Mouse (Mus musculus) lung, embryonic 16.5 days (tissue): ENCODE results near the gene Gle1. TPM values are rescaled to one million over a fixed set of nuclear protein-coding genes. Genes with fewer than 3 reads are reported as not detected.
"Not testable (repeated sequence)": the region's sequence is repeated elsewhere in the genome, so short reads cannot be mapped to it uniquely, and the experiment has no call there.

ENCODE experiments used
- ATAC-seq: fragments of 200-750 bp; cut with Nextera tagmentation; 2 replicates; pipeline ENCODE4 v1.8.0; 2017; ENCODE audit warnings: low read depth, mild to moderate bottlenecking, moderate library complexity
- H3K27ac ChIP-seq: fragments of 300-500 bp; sonication (generic); 2 replicates; pipeline ENCODE4 v1.5.1; 2014; ENCODE audit warnings: mild to moderate bottlenecking, control low read depth, low read length
- H3K27me3 ChIP-seq: fragments of 300-500 bp; sonication (generic); 2 replicates; pipeline ENCODE4 v1.6.1; 2014; ENCODE audit warnings: low read depth, low read length, mixed read lengths; ENCODE audit not compliant: control insufficient read depth, insufficient read depth
- H3K36me3 ChIP-seq: fragments of 300-500 bp; sonication (generic); 2 replicates; pipeline ENCODE4 v1.6.1; 2014; ENCODE audit warnings: low read length; ENCODE audit not compliant: control insufficient read depth, insufficient read depth
- H3K4me1 ChIP-seq: fragments of 300-500 bp; sonication (generic); replicated peaks from 2 replicates; pipeline ENCODE4 v1.6.1; 2014; ENCODE audit warnings: low read length, mixed read lengths; ENCODE audit not compliant: control insufficient read depth, insufficient read depth
- H3K4me2 ChIP-seq: fragments of 300-500 bp; sonication (generic); 2 replicates; pipeline ENCODE4 v1.6.1; 2014; ENCODE audit warnings: low read depth, low read length, control low read depth
- H3K4me3 ChIP-seq: fragments of 300-500 bp; sonication (generic); 2 replicates; pipeline ENCODE4 v1.5.1; 2014; ENCODE audit warnings: mild to moderate bottlenecking, low read length, control low read depth
- H3K9ac ChIP-seq: fragments of 300-500 bp; sonication (generic); 2 replicates; pipeline ENCODE4 v1.6.1; 2014; ENCODE audit warnings: low read length, control low read depth
- H3K9me3 ChIP-seq: fragments of 300-500 bp; sonication (generic); 2 replicates; pipeline ENCODE4 v1.6.1; 2016; ENCODE audit warnings: low read length; ENCODE audit not compliant: control insufficient read depth
- WGBS: fragments of 180-500 bp; shearing (Covaris S2); extraction: QIAGEN DNeasy Blood & Tissue Kit; methylation state at CpG from one replicate; pipeline ENCODE4 v1.1.7; 2014; 5-methylcytosine and 5-hydroxymethylcytosine counted together
- polyA plus RNA-seq: library from polyadenylated mRNA; unstranded; fragments of >200 nt; fragmentation: Nextera tagmentation; extraction: Ambion mirVana; gene quantifications from 2 replicates; pipeline ENCODE4 v1.2.1, GENCODE M21; 2015

The Gle1 gene
- polyA plus RNA-seq, 1 experiment from 2014 or later, result 70.9 TPM

GRCm38 (mm10) chr2:29902194-29902593, 33.0 kb upstream of the Gle1 start:
- Histone ChIP-seq H3K9ac (no peak overlapping the region), H3K4me2 (no peak overlapping the region), H3K4me3 (no peak overlapping the region), H3K36me3 (peaks cover 63% of the 10 kb centered on the region), H3K9me3 (no peaks in the 10 kb centered on the region), H3K4me1 (no peaks in the 10 kb centered on the region), H3K27me3 (no peaks in the 10 kb centered on the region), H3K27ac (no peak overlapping the region)
- 89% methylated on average over 10 of the region's 10 CpGs for WGBS
- ATAC-seq, result no peak

- H3K9me3 ChIP-seq, H3K27me3 ChIP-seq, H3K4me3 ChIP-seq, H3K27ac ChIP-seq, H3K4me2 ChIP-seq, H3K4me1 ChIP-seq, ATAC-seq, H3K9ac ChIP-seq: not testable (repeated sequence)
- 91% methylated on average over 2 of the region's 2 CpGs for WGBS
- peaks cover 37% of the 10 kb centered on the region for H3K36me3 ChIP-seq
Measured at GRCm38 (mm10) chr2:29908171-29908570, 27.1 kb upstream of the Gle1 start.

- Histone ChIP-seq H3K27me3 (no peaks in the 10 kb centered on the region), H3K9ac (no peak overlapping the region), H3K4me2 (no peak overlapping the region), H3K36me3 (peaks cover 40% of the 10 kb centered on the region), H3K9me3 (no peaks in the 10 kb centered on the region), H3K27ac (no peak overlapping the region), H3K4me1 (no peaks in the 10 kb centered on the region), H3K4me3 (no peak overlapping the region)
- ATAC-seq, result no peak
- 76% methylated on average over 2 of the region's 2 CpGs for WGBS
Measured at GRCm38 (mm10) chr2:29910042-29910441, 25.2 kb upstream of the Gle1 start.

GRCm38 (mm10) chr2:29917621-29918020, 17.6 kb upstream of the Gle1 start:
- WGBS, result 89% methylated on average over 11 of the region's 11 CpGs

GRCm38 (mm10) chr2:29922011-29922410, 13.2 kb upstream of the Gle1 start:
- H3K36me3 ChIP-seq, result peaks cover 54% of the 10 kb centered on the region
- H3K9me3 ChIP-seq, result no peaks in the 10 kb centered on the region
- no peak overlapping the region for H3K4me2 ChIP-seq
- peak; percentile 82 for ATAC-seq
- H3K27me3 ChIP-seq, result no peaks in the 10 kb centered on the region
- H3K4me3 ChIP-seq, result no peak overlapping the region
- no peak overlapping the region; the same call in 1 of the 2 replicates for H3K27ac ChIP-seq
- 0 out of 2 replicates have a peak, but pooled peaks cover 2% of the 10 kb centered on the region for H3K4me1 ChIP-seq
- 31% methylated on average over 11 of the region's 11 CpGs for WGBS
- H3K9ac ChIP-seq, result no peak overlapping the region

More at GRCm38 (mm10) chr2:29917621-29918020, 17.6 kb upstream of the Gle1 start:
- Histone ChIP-seq H3K27ac (no peak overlapping the region), H3K9ac (no peak overlapping the region), H3K36me3 (peaks cover 61% of the 10 kb centered on the region), H3K4me1 (0 out of 2 replicates have a peak, but pooled peaks cover 2% of the 10 kb centered on the region), H3K4me2 (no peak overlapping the region), H3K27me3 (no peaks in the 10 kb centered on the region), H3K4me3 (no peak overlapping the region), H3K9me3 (no peaks in the 10 kb centered on the region)
- no peak for ATAC-seq

- Histone ChIP-seq H3K27me3 (no peaks in the 10 kb centered on the region), H3K27ac (no peak overlapping the region), H3K36me3 (peaks cover 54% of the 10 kb centered on the region), H3K4me2 (no peak overlapping the region), H3K9me3 (no peaks in the 10 kb centered on the region), H3K9ac (no peak overlapping the region), H3K4me1 (0 out of 2 replicates have a peak, but pooled peaks cover 2% of the 10 kb centered on the region), H3K4me3 (no peak overlapping the region)
- 84% methylated on average over 5 of the region's 5 CpGs for WGBS
- ATAC-seq, result no peak
Measured at GRCm38 (mm10) chr2:29926542-29926941, 8.7 kb upstream of the Gle1 start.

- no peaks in the 10 kb centered on the region for H3K27me3 ChIP-seq
- H3K4me2 ChIP-seq, result no peak overlapping the region
- no peaks in the 10 kb centered on the region for H3K9me3 ChIP-seq
- H3K27ac ChIP-seq, result 0 out of 2 replicates have a peak overlapping the region, but pooled peaks have one; percentile 10
- H3K36me3 ChIP-seq, result peaks cover 30% of the 10 kb centered on the region
- H3K9ac ChIP-seq, result no peak overlapping the region
- no peak for ATAC-seq
- WGBS, result 82% methylated on average over 10 of the region's 10 CpGs
- no peaks in the 10 kb centered on the region for H3K4me1 ChIP-seq
- H3K4me3 ChIP-seq, result no peak overlapping the region
Measured at GRCm38 (mm10) chr2:29930506-29930905, 4.7 kb upstream of the Gle1 start.

- H3K4me1 ChIP-seq, result peaks cover 4% of the 10 kb centered on the region
- no peak for ATAC-seq
- H3K36me3 ChIP-seq, result peaks cover 23% of the 10 kb centered on the region
- no peaks in the 10 kb centered on the region for H3K27me3 ChIP-seq
- H3K27ac ChIP-seq, result no peak overlapping the region
- no peaks in the 10 kb centered on the region for H3K9me3 ChIP-seq
- 84% methylated on average over 6 of the region's 6 CpGs for WGBS
- H3K4me2 ChIP-seq, result no peak overlapping the region
- no peak overlapping the region for H3K4me3 ChIP-seq
- no peak overlapping the region for H3K9ac ChIP-seq
Measured at GRCm38 (mm10) chr2:29931194-29931593, 4.0 kb upstream of the Gle1 start.

- Histone ChIP-seq H3K4me3 (no peak overlapping the region), H3K9ac (no peak overlapping the region), H3K4me1 (peaks cover 7% of the 10 kb centered on the region), H3K4me2 (no peak overlapping the region), H3K9me3 (no peaks in the 10 kb centered on the region), H3K27me3 (no peaks in the 10 kb centered on the region), H3K27ac (no peak overlapping the region), H3K36me3 (peaks cover 42% of the 10 kb centered on the region)
- 86% methylated on average over 9 of the region's 9 CpGs for whole genome bisulfite sequencing
- no peak for ATAC-seq
Measured at GRCm38 (mm10) chr2:29940073-29940472, 4.8 kb downstream of the Gle1 start.

- Histone ChIP-seq H3K4me3 (no peak overlapping the region), H3K36me3 (peaks cover 43% of the 10 kb centered on the region), H3K4me2 (no peak overlapping the region), H3K27ac (no peak overlapping the region), H3K9ac (no peak overlapping the region), H3K27me3 (no peaks in the 10 kb centered on the region), H3K9me3 (no peaks in the 10 kb centered on the region), H3K4me1 (peaks cover 8% of the 10 kb centered on the region)
- 87% methylated on average over 7 of the region's 7 CpGs for WGBS
- no peak for ATAC-seq
Measured at GRCm38 (mm10) chr2:29940826-29941225, 5.6 kb downstream of the Gle1 start.
